Mouse (Mus musculus): ENCODE measurements around the gene Ndufv1.
"Not testable (repeated sequence)": the region's sequence is repeated elsewhere in the genome, so short reads cannot be mapped to it uniquely, and the experiment has no call there.

GRCm38 (mm10) chr19:4049069-4049468 is 36.5 kb upstream of the Ndufv1 start:
- not testable (repeated sequence) for TF ChIP-seq POLR2A, CTCF (IDR thresholded peaks at IDR 0.05; ENCODE audit: extremely low read depth, insufficient read depth, low read length)
